Comparison of ENCODE assay signal across 21 mouse cellular contexts in the genomic region with DNA sequence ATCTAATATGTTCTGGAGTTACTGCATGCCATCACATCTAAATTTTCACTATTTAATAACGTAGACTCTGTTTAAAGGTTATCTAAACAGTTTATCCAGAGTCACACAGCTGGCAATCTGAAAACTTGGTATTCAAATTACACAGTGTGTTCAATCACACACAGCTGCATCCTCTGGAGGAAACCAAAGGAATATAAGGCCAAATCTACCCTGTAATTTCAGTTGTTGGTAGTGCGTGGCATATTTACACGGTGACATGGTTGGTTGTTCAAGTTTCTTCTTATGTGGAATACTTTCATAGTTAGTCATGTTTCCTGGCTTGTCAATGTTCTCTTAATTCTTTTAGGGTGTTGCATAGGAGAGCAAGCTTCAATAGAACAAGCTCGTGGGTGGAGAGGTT.
DNase-seq lines count a peak whose midpoint lies in the region; ATAC-seq and TF ChIP-seq lines count a peak whose summit lies in the region.
"Had no signal": no experiment of that assay in that cellular context is flagged by ENCODE, and none has a peak within 500 bp of the region (broad histone marks: within the 10 kb centered on the region; RNA-seq: fewer than 3 reads in every experiment).

No protein-coding gene starts in this region.

- H3K4me2 ChIP-seq in forebrain, postnatal 0 days (ENCODE audit: low read depth): no peak overlapping the region
- H3K4me2 ChIP-seq in forebrain, embryonic 14.5 days (ENCODE audit: low read length): no peak overlapping the region
- H3K4me2 ChIP-seq: embryonic facial prominence, embryonic 12.5 days; heart, embryonic 13.5 days; limb, embryonic 15.5 days had no signal

- H3K27me3 ChIP-seq in forebrain, postnatal 0 days (ENCODE audit: insufficient read depth, low read length): no peaks in the 10 kb centered on the region
- no peaks in the 10 kb centered on the region for H3K27me3 ChIP-seq in forebrain, embryonic 14.5 days (replicated peaks; ENCODE audit: control insufficient read depth, insufficient read depth, low read length)
- H3K27me3 ChIP-seq in testis, adult 2 months (ENCODE audit: control insufficient read depth, insufficient read depth, low read length): no peaks in the 10 kb centered on the region
- H3K27me3 ChIP-seq: embryonic facial prominence, embryonic 12.5 days; heart, embryonic 13.5 days; limb, embryonic 15.5 days; midbrain, embryonic 15.5 days had no signal

- H3K27ac ChIP-seq in forebrain, postnatal 0 days (ENCODE audit: low read depth, low read length): no peak overlapping the region
- no peak overlapping the region for H3K27ac ChIP-seq in forebrain, embryonic 14.5 days (ENCODE audit: low read depth, low read length)
- H3K27ac ChIP-seq in testis, adult 2 months (ENCODE audit: control insufficient read depth, insufficient read depth, low read depth, low read length): peak overlapping the region; percentile 51
- 0 out of 2 replicates have a peak overlapping the region, but pooled peaks have one; percentile 51 for H3K27ac ChIP-seq in embryonic fibroblast, embryonic 13.5 days (ENCODE audit: insufficient read depth, low read length)
- H3K27ac ChIP-seq: embryonic facial prominence, embryonic 12.5 days; heart, adult 2 months; heart, embryonic 13.5 days; left cerebral cortex, adult 2 months; limb, embryonic 15.5 days; liver, embryonic 14.5 days had no signal

- no peak for DNase-seq in forebrain, postnatal 0 days
- no peak for DNase-seq in forebrain, embryonic 14.5 days (ENCODE audit: low spot score)
- no peak for DNase-seq in testis, postnatal 10 days (ENCODE audit: low spot score)
- DNase-seq in heart, adult 18-20 months: no peak
- no peak for DNase-seq in urinary bladder, postnatal 36 days (ENCODE audit: low spot score in 2 of 2)
- DNase-seq: cerebellum, adult 8-10 months; gastrocnemius, postnatal 25 days; heart, adult 2 months; heart, postnatal 14 days; kidney, adult 11 months; thymus, adult 18-20 months; thymus, postnatal 36 days had no signal

- H3K9ac ChIP-seq in forebrain, postnatal 0 days: no peak overlapping the region
- no peak overlapping the region for H3K9ac ChIP-seq in forebrain, embryonic 14.5 days (ENCODE audit: low read length)
- H3K9ac ChIP-seq: embryonic facial prominence, embryonic 12.5 days; heart, embryonic 13.5 days; limb, embryonic 15.5 days; liver, embryonic 14.5 days; lung, embryonic 14.5 days; midbrain, embryonic 15.5 days had no signal

- TF ChIP-seq CTCF in forebrain, postnatal 0 days (IDR thresholded peaks at IDR 0.05; ENCODE audit: low read depth): no peak
- TF ChIP-seq CTCF in testis, adult 2 months (IDR thresholded peaks at IDR 0.05; ENCODE audit: control insufficient read depth, insufficient read depth, insufficient replicate concordance, low read depth, low read length): no peak
- TF ChIP-seq CTCF in embryonic fibroblast, embryonic 13.5 days (IDR thresholded peaks at IDR 0.05; ENCODE audit: borderline replicate concordance, insufficient read depth, low read length): no peak

- WGBS in forebrain, postnatal 0 days: 50% methylated on average over 4 of the region's 4 CpGs
- 60% methylated on average over 4 of the region's 4 CpGs for WGBS in forebrain, embryonic 14.5 days

- ATAC-seq in forebrain, postnatal 0 days: peak; percentile 55; the same call in 1 of the 2 replicates
- no peak for ATAC-seq in forebrain, embryonic 14.5 days

- peaks cover 12% of the 10 kb centered on the region for H3K4me1 ChIP-seq in forebrain, postnatal 0 days (ENCODE audit: insufficient read depth)
- H3K4me1 ChIP-seq in forebrain, embryonic 14.5 days (ENCODE audit: control insufficient read depth, insufficient read depth, low read length): peaks cover 11% of the 10 kb centered on the region
- peaks cover 2% of the 10 kb centered on the region; the same call in 1 of the 2 replicates for H3K4me1 ChIP-seq in testis, adult 2 months (ENCODE audit: control insufficient read depth, insufficient read depth, low read length)
- peaks cover 9% of the 10 kb centered on the region; the same call in 1 of the 2 replicates for H3K4me1 ChIP-seq in embryonic fibroblast, embryonic 13.5 days (ENCODE audit: control insufficient read depth, insufficient read depth, low read length)
- H3K4me1 ChIP-seq: embryonic facial prominence, embryonic 12.5 days; limb, embryonic 15.5 days had no signal

- no peaks in the 10 kb centered on the region for H3K9me3 ChIP-seq in forebrain, postnatal 0 days (ENCODE audit: low read length)
- no peaks in the 10 kb centered on the region for H3K9me3 ChIP-seq in forebrain, embryonic 14.5 days (replicated peaks; ENCODE audit: control insufficient read depth, low read length)
- H3K9me3 ChIP-seq: embryonic facial prominence, embryonic 12.5 days; heart, embryonic 13.5 days; limb, embryonic 15.5 days; midbrain, embryonic 15.5 days had no signal

- no peak for TF ChIP-seq POLR2A in testis, adult 2 months (IDR thresholded peaks at IDR 0.05; ENCODE audit: control insufficient read depth, low read depth, low read length)
- TF ChIP-seq POLR2A in embryonic fibroblast, embryonic 13.5 days (IDR thresholded peaks at IDR 0.05; ENCODE audit: low read depth, low read length): no peak

- no peaks in the 10 kb centered on the region for H3K36me3 ChIP-seq in forebrain, postnatal 0 days (ENCODE audit: insufficient read depth)
- H3K36me3 ChIP-seq in forebrain, embryonic 14.5 days (ENCODE audit: control insufficient read depth, insufficient read depth, low read length): no peaks in the 10 kb centered on the region
- H3K36me3 ChIP-seq in testis, adult 2 months (ENCODE audit: control insufficient read depth, insufficient read depth, low read length): no peaks in the 10 kb centered on the region
- H3K36me3 ChIP-seq: embryonic facial prominence, embryonic 12.5 days; heart, embryonic 13.5 days; limb, embryonic 15.5 days; midbrain, embryonic 15.5 days had no signal

- no peak overlapping the region for H3K4me3 ChIP-seq in forebrain, postnatal 0 days (ENCODE audit: low read depth, low read length)
- no peak overlapping the region for H3K4me3 ChIP-seq in forebrain, embryonic 14.5 days (ENCODE audit: low read depth, low read length)
- no peak overlapping the region for H3K4me3 ChIP-seq in testis, adult 2 months (ENCODE audit: control insufficient read depth, low read depth, low read length)
- H3K4me3 ChIP-seq in embryonic fibroblast, embryonic 13.5 days (ENCODE audit: insufficient read depth, low read length): no peak overlapping the region
- H3K4me3 ChIP-seq: embryonic facial prominence, embryonic 12.5 days; heart, adult 2 months; heart, embryonic 13.5 days; left cerebral cortex, adult 2 months; limb, embryonic 15.5 days; midbrain, embryonic 15.5 days had no signal

Comparison
In these comparisons a context has a peak if more than half of its experiments do, and no peak if none do; other contexts are left out.
1. H3K27ac ChIP-seq: peak in testis, adult 2 months (single experiment) and embryonic fibroblast, embryonic 13.5 days (single experiment); none in forebrain, postnatal 0 days (single experiment) and forebrain, embryonic 14.5 days (single experiment).